Mouse (Mus musculus): ENCODE data around the gene Ago4. TPM values are rescaled to one million over a fixed set of nuclear protein-coding genes. Genes with fewer than 3 reads are reported as not detected.
A peak's percentile ranks its signal among the peaks of the same experiment; 100 is the strongest.

The Ago4 gene
- polyA plus RNA-seq (2015; fragmentation: Nextera tagmentation; extraction: Ambion mirVana): 1.4 and 1.8 TPM in 2 replicates

DNA sequence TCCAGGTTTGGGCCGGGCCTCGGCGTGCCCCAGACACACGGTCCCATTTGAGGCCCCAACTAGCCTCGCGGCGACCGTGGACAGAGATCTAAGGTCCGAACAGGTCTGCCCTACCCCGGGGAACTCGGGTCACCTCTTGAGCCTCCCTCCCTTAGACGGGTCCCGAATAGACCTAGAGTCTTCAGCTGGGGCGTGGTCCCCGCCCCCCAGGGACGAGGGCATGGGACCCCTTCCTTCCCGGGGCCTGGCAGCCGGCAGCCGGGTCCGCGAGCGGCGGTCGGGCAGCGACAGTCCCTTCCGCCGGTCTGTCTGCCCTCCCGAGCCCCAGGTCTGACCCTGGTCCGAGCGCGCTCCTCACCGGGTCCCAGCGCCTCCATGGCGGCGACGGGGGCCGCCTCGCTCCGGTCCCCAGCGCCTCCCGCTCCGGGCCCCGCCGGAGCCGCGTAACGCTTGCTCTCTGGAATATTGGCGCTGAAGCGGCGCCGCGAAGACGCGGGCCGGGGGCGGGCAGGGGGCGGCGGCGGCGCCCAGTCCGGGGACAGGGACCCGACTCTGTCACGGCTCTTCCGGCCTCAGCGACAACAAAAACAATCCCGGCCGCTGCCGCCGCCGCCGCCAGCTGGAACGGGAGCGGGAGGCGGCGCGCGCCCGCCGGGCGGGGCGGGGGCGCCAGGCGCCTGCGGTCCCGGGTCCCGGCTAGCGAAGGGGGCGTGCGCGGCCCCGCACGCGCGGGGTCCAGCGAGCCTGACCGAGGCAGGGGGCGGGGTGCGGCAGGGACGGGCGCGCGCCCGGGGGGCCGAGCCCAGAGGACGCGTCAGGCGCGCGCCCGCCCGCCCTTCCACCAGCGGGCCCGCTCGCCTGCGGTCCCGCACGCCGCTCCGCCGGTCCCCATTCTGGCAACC, at the start of gene Ago4:
Gene Ago4, minus strand, starts transcription at position 646 of the 902 bp plus-strand sequence.
- peaks cover 3% of the 10 kb centered on the region; the same call in 1 of the 2 replicates for H3K27me3 ChIP-seq
- H3K4me3 ChIP-seq (replicated peaks): peak within 1 kb of the TSS; percentile 89
- no peaks in the 10 kb centered on the region for H3K9me3 ChIP-seq (replicated peaks)
- peak; percentile 86 for ATAC-seq (replicated peaks; ENCODE audit: low FRiP score)
- under 1% methylated on average over 73 of the region's 120 CpGs for WGBS
- 0 out of 2 replicates have a peak within 1 kb of the TSS, but pooled peaks have one; percentile 41 for H3K27ac ChIP-seq
- H3K36me3 ChIP-seq: no peaks in the 10 kb centered on the region
- peak within 1 kb of the TSS; percentile 84 for H3K9ac ChIP-seq
- peaks cover 11% of the 10 kb centered on the region for H3K4me1 ChIP-seq
- peak within 1 kb of the TSS; percentile 97 for H3K4me2 ChIP-seq

- Histone ChIP-seq H3K27ac (no peak overlapping the region), H3K27me3 (no peaks in the 10 kb centered on the region), H3K9ac (no peak overlapping the region), H3K4me3 (replicated peaks) (no peak overlapping the region), H3K4me2 (no peak overlapping the region), H3K36me3 (peaks cover 98% of the 10 kb centered on the region), H3K9me3 (replicated peaks) (no peaks in the 10 kb centered on the region), H3K4me1 (no peaks in the 10 kb centered on the region)
- ATAC-seq (replicated peaks; ENCODE audit: low FRiP score): no peak
- WGBS: 85% methylated on average over 2 of the region's 2 CpGs
These were observed 45.8 kb upstream of the Ago4 start for GRCm38 (mm10) chr4:126579077-126579476.

DNA sequence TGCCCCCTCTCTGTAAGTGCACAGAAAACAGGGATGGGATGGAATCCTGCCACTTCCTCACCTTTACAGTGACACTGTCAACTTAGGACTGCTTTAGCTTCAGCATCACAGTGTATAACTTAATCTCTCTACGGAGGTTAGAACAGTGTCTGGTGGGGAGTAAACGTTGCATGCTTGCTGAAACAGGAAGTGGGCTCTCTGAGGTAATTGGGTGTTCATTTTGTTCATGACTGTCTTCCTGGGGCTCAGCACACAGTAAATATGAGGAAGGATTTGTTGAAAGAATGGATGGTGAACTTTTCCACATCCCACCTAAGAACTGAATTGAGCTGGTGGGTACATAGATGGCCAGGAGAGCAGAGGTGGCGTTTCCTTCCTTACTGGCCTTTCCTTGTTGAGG, 44.6 kb upstream of the Ago4 start:
- Histone ChIP-seq H3K27ac (no peak overlapping the region), H3K4me2 (no peak overlapping the region), H3K4me3 (replicated peaks) (no peak overlapping the region), H3K27me3 (no peaks in the 10 kb centered on the region), H3K9me3 (replicated peaks) (no peaks in the 10 kb centered on the region), H3K9ac (no peak overlapping the region), H3K36me3 (peaks cover 99% of the 10 kb centered on the region), H3K4me1 (no peaks in the 10 kb centered on the region)
- WGBS: 89% methylated on average over 3 of the region's 3 CpGs
- no peak for ATAC-seq (replicated peaks; ENCODE audit: low FRiP score)

- H3K4me1 ChIP-seq: no peaks in the 10 kb centered on the region
- no peaks in the 10 kb centered on the region for H3K9me3 ChIP-seq (replicated peaks)
- ATAC-seq (replicated peaks; ENCODE audit: low FRiP score): no peak
- no peak overlapping the region for H3K4me2 ChIP-seq
- H3K4me3 ChIP-seq (replicated peaks): no peak overlapping the region
- H3K27me3 ChIP-seq: no peaks in the 10 kb centered on the region
- H3K36me3 ChIP-seq: peaks cover 100% of the 10 kb centered on the region
- H3K27ac ChIP-seq: no peak overlapping the region
- 94% methylated on average over 5 of the region's 5 CpGs for WGBS
- H3K9ac ChIP-seq: no peak overlapping the region
These were observed 43.0 kb upstream of the Ago4 start for GRCm38 (mm10) chr4:126576281-126576680.

- ATAC-seq (replicated peaks; ENCODE audit: low FRiP score): no peak
- WGBS: 92% methylated on average over 3 of the region's 3 CpGs
- peaks cover 93% of the 10 kb centered on the region for H3K36me3 ChIP-seq
These were observed 36.5 kb upstream of the Ago4 start for GRCm38 (mm10) chr4:126569783-126570182.

GRCm38 (mm10) chr4:126567243-126567642, 34.0 kb upstream of the Ago4 start:
- WGBS: 90% methylated on average over 4 of the region's 4 CpGs
- Histone ChIP-seq H3K4me2 (no peak overlapping the region), H3K27ac (no peak overlapping the region), H3K27me3 (no peaks in the 10 kb centered on the region), H3K36me3 (peaks cover 90% of the 10 kb centered on the region), H3K9me3 (replicated peaks) (no peaks in the 10 kb centered on the region), H3K4me3 (replicated peaks) (no peak overlapping the region), H3K4me1 (no peaks in the 10 kb centered on the region), H3K9ac (no peak overlapping the region)
- no peak for ATAC-seq (replicated peaks; ENCODE audit: low FRiP score)

More at GRCm38 (mm10) chr4:126569783-126570182, 36.5 kb upstream of the Ago4 start:
- Histone ChIP-seq H3K9me3 (replicated peaks) (no peaks in the 10 kb centered on the region), H3K27ac (no peak overlapping the region), H3K4me1 (no peaks in the 10 kb centered on the region), H3K9ac (no peak overlapping the region), H3K4me3 (replicated peaks) (no peak overlapping the region), H3K27me3 (no peaks in the 10 kb centered on the region), H3K4me2 (no peak overlapping the region)

GRCm38 (mm10) chr4:126563798-126564197, 30.5 kb upstream of the Ago4 start:
- Histone ChIP-seq H3K27me3 (no peaks in the 10 kb centered on the region), H3K9me3 (replicated peaks) (no peaks in the 10 kb centered on the region), H3K9ac (no peak overlapping the region), H3K36me3 (peaks cover 80% of the 10 kb centered on the region), H3K4me1 (no peaks in the 10 kb centered on the region), H3K27ac (no peak overlapping the region), H3K4me3 (replicated peaks) (no peak overlapping the region), H3K4me2 (no peak overlapping the region)
- WGBS: 91% methylated on average over 6 of the region's 6 CpGs
- no peak for ATAC-seq (replicated peaks; ENCODE audit: low FRiP score)

- Histone ChIP-seq H3K4me3 (replicated peaks) (peak within 1 kb of the TSS; percentile 79), H3K9me3 (replicated peaks) (no peaks in the 10 kb centered on the region), H3K27ac (peak within 1 kb of the TSS; percentile 81), H3K36me3 (peaks cover 20% of the 10 kb centered on the region), H3K4me2 (peak within 1 kb of the TSS; percentile 82), H3K27me3 (no peaks in the 10 kb centered on the region), H3K4me1 (peaks cover 19% of the 10 kb centered on the region), H3K9ac (peak within 1 kb of the TSS; percentile 63)
- WGBS: under 1% methylated on average over 54 of the region's 54 CpGs
- ATAC-seq (replicated peaks; ENCODE audit: low FRiP score): peak; percentile 98
These were observed 23.8 kb upstream of the Ago4 start, which contains the start of gene Clspn for GRCm38 (mm10) chr4:126556809-126557711. Clspn (plus strand) TSS chr4:126556935.

- Histone ChIP-seq H3K4me2 (no peak overlapping the region), H3K36me3 (peaks cover 5% of the 10 kb centered on the region; the same call in 1 of the 2 replicates), H3K27me3 (0 out of 2 replicates have a peak, but pooled peaks cover 4% of the 10 kb centered on the region), H3K4me1 (peaks cover 19% of the 10 kb centered on the region), H3K9me3 (replicated peaks) (no peaks in the 10 kb centered on the region), H3K4me3 (replicated peaks) (no peak overlapping the region), H3K27ac (no peak overlapping the region), H3K9ac (no peak overlapping the region)
- WGBS: 34% methylated on average over 3 of the region's 3 CpGs
- no peak for ATAC-seq (replicated peaks; ENCODE audit: low FRiP score)
These were observed 21.2 kb upstream of the Ago4 start for GRCm38 (mm10) chr4:126554462-126554861.

- H3K4me2 ChIP-seq: no peak overlapping the region
- no peak overlapping the region for H3K27ac ChIP-seq
- H3K9ac ChIP-seq: no peak overlapping the region
- H3K4me1 ChIP-seq: peaks cover 19% of the 10 kb centered on the region
- no peaks in the 10 kb centered on the region for H3K9me3 ChIP-seq (replicated peaks)
- WGBS: 90% methylated on average over 1 of the region's 1 CpGs
- 0 out of 2 replicates have a peak, but pooled peaks cover 4% of the 10 kb centered on the region for H3K27me3 ChIP-seq
- H3K36me3 ChIP-seq: 0 out of 2 replicates have a peak, but pooled peaks cover under 1% of the 10 kb centered on the region
- no peak for ATAC-seq (replicated peaks; ENCODE audit: low FRiP score)
- H3K4me3 ChIP-seq (replicated peaks): no peak overlapping the region
These were observed 20.4 kb upstream of the Ago4 start for GRCm38 (mm10) chr4:126553685-126554084.

- H3K4me3 ChIP-seq (replicated peaks): no peak overlapping the region
- H3K9me3 ChIP-seq (replicated peaks): no peaks in the 10 kb centered on the region
- ATAC-seq (replicated peaks; ENCODE audit: low FRiP score): no peak
- H3K27me3 ChIP-seq: 0 out of 2 replicates have a peak, but pooled peaks cover 4% of the 10 kb centered on the region
- H3K36me3 ChIP-seq: no peaks in the 10 kb centered on the region
- WGBS: 67% methylated on average over 8 of the region's 8 CpGs
- H3K27ac ChIP-seq: no peak overlapping the region
- H3K4me2 ChIP-seq: 0 out of 2 replicates have a peak overlapping the region, but pooled peaks have one; percentile 12
- H3K9ac ChIP-seq: no peak overlapping the region
- H3K4me1 ChIP-seq: peaks cover 13% of the 10 kb centered on the region
These were observed 19.8 kb upstream of the Ago4 start for GRCm38 (mm10) chr4:126553105-126553504.

Data from kidney, embryonic 15.5 days (tissue).